Mouse (Mus musculus): Measurements from ENCODE around the gene Il4i1.

Il4i1 gene

DNA sequence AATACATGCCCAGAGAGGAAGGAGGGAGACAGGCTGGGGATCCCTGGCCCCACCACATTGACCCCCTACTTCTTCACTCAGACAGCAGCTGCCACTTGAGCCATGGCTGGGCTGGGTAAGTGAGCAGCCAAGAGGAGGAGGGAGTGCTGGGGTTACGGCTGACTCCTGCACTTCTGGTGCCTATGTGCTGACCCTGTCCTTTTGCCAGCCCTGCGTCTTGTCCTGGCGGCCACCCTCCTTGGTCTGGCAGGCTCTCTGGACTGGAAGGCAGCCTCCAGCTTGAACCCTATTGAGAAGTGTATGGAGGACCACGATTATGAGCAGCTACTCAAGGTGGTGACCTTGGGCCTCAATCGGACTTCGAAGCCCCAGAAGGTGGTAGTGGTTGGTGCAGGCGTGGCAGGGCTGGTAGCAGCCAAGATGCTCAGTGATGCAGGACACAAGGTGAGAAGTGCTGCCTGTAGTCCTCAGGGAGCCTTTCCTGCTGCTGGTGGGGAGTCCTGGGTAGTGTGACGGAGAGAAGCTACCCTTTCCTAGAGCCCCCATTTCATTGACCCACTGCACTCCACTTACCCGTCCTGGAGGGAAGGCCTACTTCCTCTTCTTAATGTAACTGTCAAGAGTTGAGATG, 20.4 kb downstream of the Il4i1 start:
- no peak for TF ChIP-seq NANOG (IDR thresholded peaks at IDR 0.05; ENCODE audit: borderline replicate concordance, low read length)
- no peak for TF ChIP-seq CTCF (conservative IDR thresholded peaks at IDR 0.05; ENCODE audit: low read length)
- TF ChIP-seq POU5F1 (IDR thresholded peaks at IDR 0.05; ENCODE audit: borderline replicate concordance, low read length), result no peak
- Histone ChIP-seq H3K4me1 (replicated peaks; ENCODE audit: low read depth, low read length) (peaks cover 58% of the 10 kb centered on the region), H3K4me3 (replicated peaks; ENCODE audit: low read length) (no peak overlapping the region), H3K27me3 (ENCODE audit: insufficient read depth, low read length) (peaks cover 29% of the 10 kb centered on the region), H3K36me3 (ENCODE audit: insufficient read depth, low read length) (peaks cover 82% of the 10 kb centered on the region), H3K9me3 (ENCODE audit: low read length) (no peaks in the 10 kb centered on the region)

DNA sequence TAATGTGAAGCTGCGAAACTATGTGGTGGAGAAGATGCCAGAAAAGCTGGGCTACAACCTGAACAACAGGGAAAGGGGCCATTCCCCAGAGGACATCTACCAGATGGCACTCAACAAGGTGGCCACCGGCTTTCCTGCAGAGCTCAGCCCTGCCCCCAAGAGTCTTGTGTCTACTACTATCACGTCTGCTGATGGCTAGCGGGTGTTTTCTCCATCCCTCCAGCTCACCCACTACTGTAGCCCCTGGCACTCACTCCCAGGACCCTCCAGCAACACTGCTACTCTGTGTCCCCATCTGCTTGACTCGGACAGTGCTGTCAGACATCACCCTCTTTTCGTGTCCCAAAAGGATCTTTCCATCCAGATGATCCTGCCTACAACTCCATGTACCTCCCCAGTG, 21.9 kb downstream of the Il4i1 start:
- Histone ChIP-seq H3K4me3 (replicated peaks; ENCODE audit: low read length) (no peak overlapping the region), H3K36me3 (ENCODE audit: insufficient read depth, low read length) (peaks cover 83% of the 10 kb centered on the region), H3K4me1 (replicated peaks; ENCODE audit: low read depth, low read length) (peaks cover 58% of the 10 kb centered on the region), H3K9me3 (ENCODE audit: low read length) (no peaks in the 10 kb centered on the region), H3K27me3 (ENCODE audit: insufficient read depth, low read length) (peaks cover 29% of the 10 kb centered on the region)
- TF ChIP-seq NANOG (IDR thresholded peaks at IDR 0.05; ENCODE audit: borderline replicate concordance, low read length), result no peak
- TF ChIP-seq POU5F1 (IDR thresholded peaks at IDR 0.05; ENCODE audit: borderline replicate concordance, low read length), result no peak
- no peak for TF ChIP-seq CTCF (conservative IDR thresholded peaks at IDR 0.05; ENCODE audit: low read length)

DNA sequence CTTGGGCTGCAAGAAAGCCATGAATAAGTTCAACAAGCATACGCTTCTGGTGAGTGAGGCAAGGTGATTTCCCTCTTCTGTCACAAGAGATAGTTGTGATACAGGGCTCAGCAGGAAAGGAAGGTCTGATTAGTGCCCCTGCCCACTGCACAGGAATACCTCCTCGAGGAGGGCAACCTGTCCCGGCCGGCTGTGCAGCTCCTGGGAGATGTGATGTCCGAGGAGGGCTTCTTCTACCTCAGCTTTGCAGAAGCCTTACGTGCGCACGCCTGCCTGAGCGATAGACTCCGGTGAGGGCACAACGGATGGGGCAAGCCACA, 22.9 kb downstream of the Il4i1 start:
- Histone ChIP-seq H3K4me1 (replicated peaks; ENCODE audit: low read depth, low read length) (peaks cover 62% of the 10 kb centered on the region), H3K9me3 (ENCODE audit: low read length) (no peaks in the 10 kb centered on the region), H3K4me3 (replicated peaks; ENCODE audit: low read length) (peak overlapping the region; percentile 74), H3K36me3 (ENCODE audit: insufficient read depth, low read length) (peaks cover 84% of the 10 kb centered on the region), H3K27me3 (ENCODE audit: insufficient read depth, low read length) (peaks cover 29% of the 10 kb centered on the region)
- TF ChIP-seq NANOG (IDR thresholded peaks at IDR 0.05; ENCODE audit: borderline replicate concordance, low read length) (no peak), CTCF (conservative IDR thresholded peaks at IDR 0.05; ENCODE audit: low read length) (no peak), POU5F1 (IDR thresholded peaks at IDR 0.05; ENCODE audit: borderline replicate concordance, low read length) (no peak)

DNA sequence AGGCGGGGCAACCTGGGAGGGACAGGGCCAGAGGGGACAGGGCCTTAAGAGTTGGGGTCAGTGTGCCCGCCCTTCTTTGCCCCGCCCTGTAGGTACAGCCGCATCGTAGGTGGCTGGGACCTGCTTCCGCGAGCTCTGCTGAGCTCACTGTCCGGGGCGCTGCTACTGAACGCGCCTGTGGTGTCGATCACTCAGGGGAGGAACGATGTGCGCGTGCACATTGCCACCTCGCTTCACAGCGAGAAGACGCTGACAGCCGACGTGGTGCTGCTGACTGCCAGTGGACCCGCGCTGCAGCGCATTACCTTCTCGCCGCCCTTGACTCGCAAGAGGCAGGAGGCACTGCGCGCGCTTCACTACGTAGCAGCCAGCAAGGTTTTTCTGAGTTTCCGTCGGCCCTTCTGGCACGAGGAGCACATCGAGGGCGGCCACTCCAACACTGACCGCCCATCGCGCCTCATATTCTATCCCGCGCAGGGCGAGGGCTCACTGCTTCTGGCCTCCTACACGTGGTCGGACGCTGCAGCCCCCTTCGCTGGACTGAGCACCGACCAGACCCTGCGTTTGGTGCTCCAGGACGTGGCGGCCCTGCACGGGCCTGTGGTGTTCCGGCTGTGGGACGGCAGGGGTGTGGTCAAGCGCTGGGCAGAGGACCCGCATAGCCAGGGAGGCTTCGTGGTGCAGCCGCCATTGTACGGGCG, 23.5 kb downstream of the Il4i1 start:
- Histone ChIP-seq H3K4me3 (replicated peaks; ENCODE audit: low read length) (peak overlapping the region; percentile 74), H3K27me3 (ENCODE audit: insufficient read depth, low read length) (peaks cover 29% of the 10 kb centered on the region)
- no peak for TF ChIP-seq CTCF (conservative IDR thresholded peaks at IDR 0.05; ENCODE audit: low read length)
- no peak for TF ChIP-seq POU5F1 (IDR thresholded peaks at IDR 0.05; ENCODE audit: borderline replicate concordance, low read length)
- TF ChIP-seq NANOG (IDR thresholded peaks at IDR 0.05; ENCODE audit: borderline replicate concordance, low read length), result no peak

DNA sequence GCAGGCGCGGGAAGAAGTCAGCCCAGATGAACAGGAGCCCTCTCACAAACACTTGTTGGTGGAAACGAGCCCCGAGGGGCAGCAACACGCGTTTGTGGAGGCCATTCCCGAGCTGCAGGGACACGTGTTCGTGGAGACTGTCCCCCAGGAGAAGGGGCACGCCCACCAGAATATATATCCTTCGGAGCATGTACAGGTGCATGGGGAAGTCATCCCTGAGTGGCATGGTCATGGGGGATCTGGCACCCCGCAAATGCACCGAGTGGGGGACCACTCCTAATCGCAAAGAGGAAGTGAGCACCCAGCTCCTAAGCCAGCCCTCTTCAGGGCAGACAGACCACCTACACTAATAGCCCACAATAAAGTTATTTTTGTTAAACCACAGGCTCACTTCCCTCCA, 24.2 kb downstream of the Il4i1 start:
- Histone ChIP-seq H3K4me1 (replicated peaks; ENCODE audit: low read depth, low read length) (peaks cover 67% of the 10 kb centered on the region), H3K9me3 (ENCODE audit: low read length) (no peaks in the 10 kb centered on the region), H3K4me3 (replicated peaks; ENCODE audit: low read length) (peak overlapping the region; percentile 74), H3K36me3 (ENCODE audit: insufficient read depth, low read length) (peaks cover 84% of the 10 kb centered on the region), H3K27me3 (ENCODE audit: insufficient read depth, low read length) (peaks cover 29% of the 10 kb centered on the region)
- TF ChIP-seq POU5F1 (IDR thresholded peaks at IDR 0.05; ENCODE audit: borderline replicate concordance, low read length), result no peak
- no peak for TF ChIP-seq CTCF (conservative IDR thresholded peaks at IDR 0.05; ENCODE audit: low read length)
- TF ChIP-seq NANOG (IDR thresholded peaks at IDR 0.05; ENCODE audit: borderline replicate concordance, low read length), result no peak

More for the DNA sequence above, 23.5 kb downstream of the Il4i1 start:
- peaks cover 84% of the 10 kb centered on the region for H3K36me3 ChIP-seq (ENCODE audit: insufficient read depth, low read length)
- H3K9me3 ChIP-seq (ENCODE audit: low read length), result no peaks in the 10 kb centered on the region
- peaks cover 63% of the 10 kb centered on the region for H3K4me1 ChIP-seq (replicated peaks; ENCODE audit: low read depth, low read length)

DNA sequence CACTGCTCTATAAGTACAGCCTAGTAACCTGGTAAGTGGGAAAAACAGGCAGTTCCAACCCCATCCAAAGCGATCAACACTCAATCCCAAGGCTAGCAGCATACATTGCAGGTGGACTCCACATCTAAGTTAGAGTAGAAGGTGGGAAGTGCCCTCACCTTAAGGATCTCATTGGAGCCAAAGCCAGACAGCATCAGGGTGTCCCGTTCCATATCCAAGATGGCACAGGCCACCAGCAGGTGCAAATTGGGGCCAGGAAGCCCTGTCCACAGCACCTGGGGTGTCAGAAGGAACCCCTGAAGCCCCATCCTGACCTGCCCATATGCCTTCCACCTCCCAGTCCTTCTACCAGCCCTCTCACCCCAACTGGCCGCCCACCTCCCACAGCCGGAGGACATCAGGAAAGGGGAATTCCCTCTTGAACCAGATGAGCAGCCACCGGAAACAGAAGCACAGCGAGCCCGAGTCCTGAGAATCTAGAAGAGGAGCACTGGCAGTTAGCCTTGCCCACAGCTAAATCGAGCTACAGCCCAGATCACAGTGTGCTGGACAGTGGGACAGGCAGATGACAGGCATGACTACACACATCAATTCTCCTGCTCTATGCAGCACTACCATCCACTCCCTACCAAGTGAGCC, 25.8 kb downstream of the Il4i1 start:
- H3K4me1 ChIP-seq (replicated peaks; ENCODE audit: low read depth, low read length), result peaks cover 62% of the 10 kb centered on the region
- TF ChIP-seq NANOG (IDR thresholded peaks at IDR 0.05; ENCODE audit: borderline replicate concordance, low read length) (no peak), POU5F1 (IDR thresholded peaks at IDR 0.05; ENCODE audit: borderline replicate concordance, low read length) (no peak), CTCF (conservative IDR thresholded peaks at IDR 0.05; ENCODE audit: low read length) (no peak)
- peaks cover 84% of the 10 kb centered on the region for H3K36me3 ChIP-seq (ENCODE audit: insufficient read depth, low read length)
- H3K4me3 ChIP-seq (replicated peaks; ENCODE audit: low read length), result no peak overlapping the region
- peaks cover 29% of the 10 kb centered on the region for H3K27me3 ChIP-seq (ENCODE audit: insufficient read depth, low read length)
- H3K9me3 ChIP-seq (ENCODE audit: low read length), result no peaks in the 10 kb centered on the region

DNA sequence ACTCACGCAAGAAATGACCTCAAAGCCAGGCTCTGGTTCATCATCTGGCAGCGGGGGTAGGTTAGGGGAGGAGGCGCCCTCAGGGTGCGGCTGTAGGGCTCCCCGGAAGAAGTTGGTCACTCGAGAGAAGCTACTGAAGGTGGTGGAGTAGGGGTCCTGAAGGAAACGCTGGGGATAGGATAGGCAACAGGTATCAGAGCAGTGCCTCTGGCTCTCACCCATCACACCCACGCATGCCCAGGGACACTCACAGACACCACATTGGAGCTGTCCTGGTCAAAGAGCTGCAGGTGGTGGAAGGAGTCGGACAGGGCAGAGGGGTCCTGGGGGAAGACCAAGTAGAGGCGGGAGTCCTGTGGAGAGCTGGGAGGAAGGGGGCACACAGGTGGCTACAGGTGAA, 28.8 kb downstream of the Il4i1 start:
- Histone ChIP-seq H3K27me3 (ENCODE audit: insufficient read depth, low read length) (peaks cover 8% of the 10 kb centered on the region), H3K36me3 (ENCODE audit: insufficient read depth, low read length) (peaks cover 77% of the 10 kb centered on the region), H3K4me3 (replicated peaks; ENCODE audit: low read length) (no peak overlapping the region), H3K9me3 (ENCODE audit: low read length) (no peaks in the 10 kb centered on the region), H3K4me1 (replicated peaks; ENCODE audit: low read depth, low read length) (peaks cover 59% of the 10 kb centered on the region)
- TF ChIP-seq NANOG (IDR thresholded peaks at IDR 0.05; ENCODE audit: borderline replicate concordance, low read length) (no peak), CTCF (conservative IDR thresholded peaks at IDR 0.05; ENCODE audit: low read length) (no peak), POU5F1 (IDR thresholded peaks at IDR 0.05; ENCODE audit: borderline replicate concordance, low read length) (no peak)

DNA sequence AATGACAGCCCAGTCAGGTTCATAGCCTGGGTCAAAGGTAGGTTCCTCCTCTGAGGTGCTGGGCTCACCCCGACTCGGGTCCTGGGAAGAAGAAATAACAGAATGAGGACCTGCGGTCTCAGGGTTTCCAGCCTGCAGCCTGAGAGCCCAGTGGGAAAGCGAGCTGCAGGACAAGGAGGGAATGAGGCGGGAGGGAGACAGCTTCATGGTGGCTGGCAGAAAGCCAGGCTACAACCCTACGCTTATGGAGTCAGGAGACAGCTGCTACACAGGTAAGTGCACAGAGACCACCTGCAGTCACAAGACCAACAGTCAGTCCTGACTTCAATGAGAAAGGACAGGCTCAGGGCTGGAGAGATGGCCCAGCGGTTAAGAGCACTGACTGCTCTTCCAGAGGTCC, 30.6 kb downstream of the Il4i1 start:
- no peak for TF ChIP-seq NANOG (IDR thresholded peaks at IDR 0.05; ENCODE audit: borderline replicate concordance, low read length)
- no peak for TF ChIP-seq POU5F1 (IDR thresholded peaks at IDR 0.05; ENCODE audit: borderline replicate concordance, low read length)
- no peak for TF ChIP-seq CTCF (conservative IDR thresholded peaks at IDR 0.05; ENCODE audit: low read length)

More for the DNA sequence above, 30.6 kb downstream of the Il4i1 start:
- Histone ChIP-seq H3K9me3 (ENCODE audit: low read length) (no peaks in the 10 kb centered on the region), H3K27me3 (ENCODE audit: insufficient read depth, low read length) (no peaks in the 10 kb centered on the region), H3K4me1 (replicated peaks; ENCODE audit: low read depth, low read length) (peaks cover 59% of the 10 kb centered on the region), H3K36me3 (ENCODE audit: insufficient read depth, low read length) (peaks cover 75% of the 10 kb centered on the region), H3K4me3 (replicated peaks; ENCODE audit: low read length) (no peak overlapping the region)
